In the genomic region with DNA sequence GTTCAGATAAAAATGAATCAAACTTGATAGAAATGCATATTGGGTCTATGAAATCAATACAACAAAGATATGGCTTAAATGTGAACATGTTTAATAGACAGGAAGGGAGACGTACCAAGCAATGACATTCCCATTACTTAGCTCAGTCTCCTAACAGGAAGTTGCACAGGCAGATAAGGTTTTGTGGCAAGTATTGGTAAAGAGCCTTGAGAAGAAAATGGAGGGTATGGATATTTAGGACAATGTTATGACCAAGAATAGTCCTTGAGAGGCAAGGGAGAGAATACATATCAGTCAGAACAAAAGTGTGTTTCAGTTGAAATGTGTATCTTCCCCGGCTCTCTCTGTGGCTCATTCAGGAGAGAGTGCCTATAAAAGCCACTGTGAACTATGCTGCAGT, we compare ENCODE assay signal across 27 mouse cellular contexts.
"Had no signal": no experiment of that assay in that cellular context is flagged by ENCODE, and none has a peak within 500 bp of the region (broad histone marks: within the 10 kb centered on the region; RNA-seq: fewer than 3 reads in every experiment).

No protein-coding gene starts in this region.

- DNase-seq: cerebellum, adult 9-10 months; cerebellum, adult 9-11 months; cerebellum, postnatal 10 days; cerebellum, postnatal 14 days; cerebellum, postnatal 25 days; cerebellum, postnatal 36 days; embryo, embryonic 11 days; forebrain, postnatal 0 days; gastrocnemius, adult 2 months; gastrocnemius, postnatal 10 days; gastrocnemius, postnatal 14 days; gastrocnemius, postnatal 25 days; gastrocnemius, postnatal 36 days; heart, adult 18-20 months; heart, adult 2 months had no signal

- H3K9ac ChIP-seq: embryonic facial prominence, embryonic 12.5 days; embryonic facial prominence, embryonic 13.5 days; embryonic facial prominence, embryonic 15.5 days; forebrain, embryonic 12.5 days; forebrain, embryonic 13.5 days; forebrain, embryonic 15.5 days; forebrain, postnatal 0 days had no signal

- H3K4me2 ChIP-seq: embryonic facial prominence, embryonic 12.5 days; embryonic facial prominence, embryonic 13.5 days; embryonic facial prominence, embryonic 15.5 days; forebrain, embryonic 12.5 days; forebrain, embryonic 13.5 days; forebrain, embryonic 15.5 days had no signal

- H3K27me3 ChIP-seq: embryonic facial prominence, embryonic 12.5 days; embryonic facial prominence, embryonic 13.5 days; embryonic facial prominence, embryonic 15.5 days; forebrain, embryonic 12.5 days; forebrain, embryonic 13.5 days; forebrain, embryonic 15.5 days had no signal

- H3K4me3 ChIP-seq: embryonic facial prominence, embryonic 10.5 days; embryonic facial prominence, embryonic 12.5 days; embryonic facial prominence, embryonic 13.5 days; embryonic facial prominence, embryonic 15.5 days; erythroblast, embryonic 14.5 days; forebrain, embryonic 10.5 days; forebrain, embryonic 12.5 days; forebrain, embryonic 13.5 days; forebrain, embryonic 15.5 days; gastrocnemius, adult 2 months; heart, adult 2 months; heart, embryonic 10.5 days had no signal

- ATAC-seq: forebrain, embryonic 13.5 days; forebrain, embryonic 14.5 days; forebrain, embryonic 15.5 days; forebrain, embryonic 16.5 days; forebrain, postnatal 0 days had no signal

- H3K27ac ChIP-seq: embryonic facial prominence, embryonic 10.5 days; embryonic facial prominence, embryonic 12.5 days; embryonic facial prominence, embryonic 13.5 days; embryonic facial prominence, embryonic 15.5 days; forebrain, embryonic 10.5 days; forebrain, embryonic 12.5 days; forebrain, embryonic 13.5 days; forebrain, embryonic 15.5 days; gastrocnemius, adult 2 months; heart, adult 2 months; heart, embryonic 10.5 days had no signal

- H3K36me3 ChIP-seq: embryonic facial prominence, embryonic 10.5 days; embryonic facial prominence, embryonic 12.5 days; embryonic facial prominence, embryonic 13.5 days; embryonic facial prominence, embryonic 15.5 days; forebrain, embryonic 10.5 days; forebrain, embryonic 12.5 days; forebrain, embryonic 15.5 days; heart, embryonic 10.5 days had no signal

- H3K4me1 ChIP-seq: embryonic facial prominence, embryonic 12.5 days; embryonic facial prominence, embryonic 15.5 days; forebrain, embryonic 10.5 days; forebrain, embryonic 12.5 days; forebrain, embryonic 13.5 days; forebrain, embryonic 15.5 days had no signal

- H3K9me3 ChIP-seq: embryonic facial prominence, embryonic 10.5 days; embryonic facial prominence, embryonic 12.5 days; embryonic facial prominence, embryonic 13.5 days; embryonic facial prominence, embryonic 15.5 days; forebrain, embryonic 10.5 days; forebrain, embryonic 12.5 days; forebrain, embryonic 13.5 days; forebrain, embryonic 15.5 days; heart, embryonic 10.5 days had no signal
